Mouse (Mus musculus) megakaryocyte, embryonic 14.5 days (primary cell): ENCODE results near the gene Eci3.

Experiments
- FLI1 ChIP-seq: IDR thresholded peaks from 2 replicates; pipeline ENCODE4 v1.6.1; 2012; ENCODE audit warnings: low read length, inconsistent platforms, mixed read lengths
- GATA1 ChIP-seq: IDR thresholded peaks from 3 replicates; pipeline ENCODE4 v1.6.1; 2012; ENCODE audit warnings: mixed read lengths, low read length, inconsistent platforms, borderline replicate concordance

DNA sequence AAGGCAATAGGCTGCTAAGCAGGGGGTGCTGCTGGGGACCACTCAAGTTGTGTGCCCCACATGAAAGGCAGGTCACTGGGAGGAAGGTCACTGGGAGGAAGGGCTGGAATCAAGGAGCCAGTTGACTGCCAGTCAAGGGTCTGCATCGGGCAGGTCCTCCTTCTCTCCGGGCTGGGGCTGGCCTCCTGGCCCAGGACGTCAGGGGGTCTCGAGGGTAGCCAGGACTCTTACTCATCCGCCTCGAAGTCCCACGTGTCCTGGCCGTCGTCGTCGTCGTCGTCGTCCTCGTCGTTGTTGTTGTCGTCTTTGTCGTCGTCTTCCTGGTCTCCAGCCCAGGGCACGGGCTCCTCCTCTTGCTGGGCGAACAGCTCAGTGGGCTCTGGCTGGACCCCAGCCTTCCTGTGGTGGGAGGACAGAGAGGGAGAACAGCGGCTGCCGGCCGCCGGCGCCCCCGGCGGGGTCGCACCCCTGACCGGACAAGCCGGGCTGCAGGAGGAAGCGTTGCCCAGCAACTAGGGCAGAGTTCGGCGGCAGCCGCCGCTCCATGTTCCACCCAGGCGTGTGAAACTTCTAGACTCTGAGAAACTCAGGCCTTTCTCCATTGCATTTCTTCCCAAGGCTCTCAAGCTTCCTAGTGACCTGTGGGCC lies 47.0 kb downstream of the Eci3 start:
- no peak for TF ChIP-seq GATA1
- TF ChIP-seq FLI1: no peak
